Mouse (Mus musculus): Measurements from ENCODE around the gene Aifm2. TPM values are rescaled to one million over a fixed set of nuclear protein-coding genes. Genes with fewer than 3 reads are reported as not detected.

The Aifm2 gene
- total and polyA plus RNA-seq, 3 experiments: 11.2 to 17.9 (median 12.4) TPM

- H3K9ac ChIP-seq (ENCODE audit: insufficient read depth, low read depth): no peak overlapping the region
- TF ChIP-seq RAD21 (IDR thresholded peaks at IDR 0.05; ENCODE audit: low read depth, low read length) (no peak), USF2 (conservative IDR thresholded peaks at IDR 0.05; ENCODE audit: low read depth, low read length) (no peak), MYC (IDR thresholded peaks at IDR 0.05; ENCODE audit: low read depth, low read length) (no peak)
- dilution Hi-C loops (cut with MboI; ENCODE audit: extremely low pct_ligation_motif_present, extremely low pct_unique_long_range_greater_than_20kb, low sequenced_read_pairs) (no loop called here), in situ Hi-C loops (cut with MboI; ENCODE audit: low pct_ligation_motif_present, low pct_unique_long_range_greater_than_20kb, low sequenced_read_pairs) (no loop called here)
- H3K4me3 ChIP-seq (replicated peaks in 1 of 3; ENCODE audit: low read depth in 2 of 3, low read length in 2 of 3, poor library complexity in 1 of 3): peak overlapping the region in 2 of 3 experiments; percentile 74 to 96
- H3K27me3 ChIP-seq (replicated peaks): no peaks in the 10 kb centered on the region
- DNase-seq (ENCODE audit: extremely low read depth): no peak
- peaks cover 5 to 16% of the 10 kb centered on the region in 2 experiments; a peak in 3 of 4 replicates for H3K4me1 ChIP-seq (ENCODE audit: control insufficient read depth in 1 of 2, insufficient read depth in 2 of 2)
- H3K4me2 ChIP-seq (ENCODE audit: insufficient read depth, low read depth, poor library complexity, severe bottlenecking): peak overlapping the region; percentile 19; the same call in 1 of the 2 replicates
- no peaks in the 10 kb centered on the region for H3K9me3 ChIP-seq (replicated peaks; ENCODE audit: low read length)
- no peaks in the 10 kb centered on the region for H3K79me2 ChIP-seq (replicated peaks; ENCODE audit: control insufficient read depth, extremely low read depth, insufficient read depth, poor library complexity, severe bottlenecking)
- no peak overlapping the region for H3K27ac ChIP-seq (ENCODE audit: insufficient read depth, low read depth)
- peaks cover 8 to 61% of the 10 kb centered on the region in 2 experiments for H3K36me3 ChIP-seq (replicated peaks in 1 of 2; ENCODE audit: control insufficient read depth in 1 of 2, insufficient read depth in 1 of 2, low read length in 1 of 2)
Observed at GRCm38 (mm10) chr10:61697028-61697427, 18.0 kb upstream of the Aifm2 start.

DNA sequence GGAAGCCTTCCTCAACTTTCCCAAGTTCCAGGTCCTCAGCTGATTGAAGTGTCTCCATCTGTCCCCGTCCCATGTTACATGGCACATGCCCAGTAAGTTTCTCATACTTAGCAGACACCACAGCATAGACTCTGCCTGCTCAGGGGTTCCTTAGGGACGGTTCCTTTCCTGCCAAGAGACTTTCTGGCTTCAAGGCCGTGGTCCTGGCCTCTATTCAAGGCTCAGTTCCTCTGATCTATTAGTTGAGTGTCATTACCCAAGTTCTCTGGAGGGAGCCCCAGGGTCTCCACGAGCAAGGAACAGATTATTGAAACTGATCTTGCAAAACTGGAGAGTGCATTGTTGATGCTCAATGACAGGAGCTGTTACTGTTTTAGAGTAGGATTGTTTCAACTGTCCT, 10.4 kb upstream of the Aifm2 start:
- Histone ChIP-seq H3K9ac (ENCODE audit: insufficient read depth, low read depth) (no peak overlapping the region), H3K36me3 (replicated peaks in 1 of 2; ENCODE audit: control insufficient read depth in 1 of 2, insufficient read depth in 1 of 2, low read length in 1 of 2) (peaks cover 17 to 43% of the 10 kb centered on the region in 2 experiments), H3K27me3 (replicated peaks) (no peaks in the 10 kb centered on the region), H3K4me1 (ENCODE audit: control insufficient read depth in 1 of 2, insufficient read depth in 2 of 2) (peaks cover 0 to 18% of the 10 kb centered on the region in 2 experiments; a peak in 2 of 4 replicates), H3K79me2 (replicated peaks; ENCODE audit: control insufficient read depth, extremely low read depth, insufficient read depth, poor library complexity, severe bottlenecking) (no peaks in the 10 kb centered on the region), H3K4me3 (replicated peaks in 1 of 3; ENCODE audit: low read depth in 2 of 3, low read length in 2 of 3, poor library complexity in 1 of 3) (no peak overlapping the region), H3K9me3 (replicated peaks; ENCODE audit: low read length) (no peaks in the 10 kb centered on the region), H3K4me2 (ENCODE audit: insufficient read depth, low read depth, poor library complexity, severe bottlenecking) (no peak overlapping the region), H3K27ac (ENCODE audit: insufficient read depth, low read depth) (no peak overlapping the region)
- dilution Hi-C loops (cut with MboI; ENCODE audit: extremely low pct_ligation_motif_present, extremely low pct_unique_long_range_greater_than_20kb, low sequenced_read_pairs) (no loop called here), in situ Hi-C loops (cut with MboI; ENCODE audit: low pct_ligation_motif_present, low pct_unique_long_range_greater_than_20kb, low sequenced_read_pairs) (no loop called here)
- no peak for DNase-seq (ENCODE audit: extremely low read depth)
- TF ChIP-seq MEF2A (IDR thresholded peaks at IDR 0.05; ENCODE audit: borderline replicate concordance, low read depth, low read length) (no peak), SIN3A (IDR thresholded peaks at IDR 0.05; ENCODE audit: low read length) (no peak), IRF4 (IDR thresholded peaks at IDR 0.05; ENCODE audit: low read depth, low read length) (no peak), UBTF (IDR thresholded peaks at IDR 0.05; ENCODE audit: low read depth, low read length) (no peak), HCFC1 (IDR thresholded peaks at IDR 0.05; ENCODE audit: low read depth, low read length) (no peak), EP300 (IDR thresholded peaks at IDR 0.05; ENCODE audit: low read length) (no peak), SMC3 (IDR thresholded peaks at IDR 0.05; ENCODE audit: low read depth, low read length) (no peak), TCF12 (IDR thresholded peaks at IDR 0.05; ENCODE audit: low read depth, low read length) (no peak)

GRCm38 (mm10) chr10:61706412-61707375, 8.4 kb upstream of the Aifm2 start:
- H3K9ac ChIP-seq (ENCODE audit: insufficient read depth, low read depth): no peak overlapping the region
- no peak overlapping the region for H3K27ac ChIP-seq (ENCODE audit: insufficient read depth, low read depth)
- no peak overlapping the region for H3K4me3 ChIP-seq (replicated peaks in 1 of 3; ENCODE audit: low read depth in 2 of 3, low read length in 2 of 3, poor library complexity in 1 of 3)
- TF ChIP-seq RAD21 (IDR thresholded peaks at IDR 0.05; ENCODE audit: low read depth, low read length): no peak
- TF ChIP-seq MEF2A (IDR thresholded peaks at IDR 0.05; ENCODE audit: borderline replicate concordance, low read depth, low read length): no peak
- no peak for TF ChIP-seq USF1 (IDR thresholded peaks at IDR 0.05; ENCODE audit: low read depth, low read length)
- TF ChIP-seq TCF12 (IDR thresholded peaks at IDR 0.05; ENCODE audit: low read depth, low read length): no peak
- TF ChIP-seq RCOR1 (conservative IDR thresholded peaks at IDR 0.05; ENCODE audit: low read depth, low read length): no peak
- TF ChIP-seq BHLHE40 (IDR thresholded peaks at IDR 0.05; ENCODE audit: low read depth, low read length): no peak
- no peak for TF ChIP-seq ZC3H11A (IDR thresholded peaks at IDR 0.05; ENCODE audit: low read depth, low read length)
- TF ChIP-seq SMC3 (IDR thresholded peaks at IDR 0.05; ENCODE audit: low read depth, low read length): no peak
- TF ChIP-seq ELF1 (IDR thresholded peaks at IDR 0.05; ENCODE audit: low read depth, low read length): no peak
- TF ChIP-seq POLR2AphosphoS2 (IDR thresholded peaks at IDR 0.05; ENCODE audit: low read depth, low read length): no peak
- no peak for TF ChIP-seq SIN3A (IDR thresholded peaks at IDR 0.05; ENCODE audit: low read length)
- no peak for TF ChIP-seq MAZ (IDR thresholded peaks at IDR 0.05; ENCODE audit: low read depth, low read length)
- no peak for TF ChIP-seq CHD2 (IDR thresholded peaks at IDR 0.05; ENCODE audit: low read length)
- TF ChIP-seq MAFK (IDR thresholded peaks at IDR 0.05; ENCODE audit: insufficient replicate concordance, low read length): no peak
- no peak for TF ChIP-seq USF2 (conservative IDR thresholded peaks at IDR 0.05; ENCODE audit: low read depth, low read length)
- TF ChIP-seq CHD1 (IDR thresholded peaks at IDR 0.05; ENCODE audit: low read depth, low read length): no peak
- TF ChIP-seq MXI1 (IDR thresholded peaks at IDR 0.05; ENCODE audit: low read depth, low read length): no peak
- peaks cover 5% of the 10 kb centered on the region for H3K27me3 ChIP-seq (replicated peaks)
- peaks cover 17 to 32% of the 10 kb centered on the region in 2 experiments for H3K36me3 ChIP-seq (replicated peaks in 1 of 2; ENCODE audit: control insufficient read depth in 1 of 2, insufficient read depth in 1 of 2, low read length in 1 of 2)
- in situ Hi-C loops (cut with MboI; ENCODE audit: low pct_ligation_motif_present, low pct_unique_long_range_greater_than_20kb, low sequenced_read_pairs) (no loop called here), dilution Hi-C loops (cut with MboI; ENCODE audit: extremely low pct_ligation_motif_present, extremely low pct_unique_long_range_greater_than_20kb, low sequenced_read_pairs) (no loop called here)
- no peak overlapping the region for H3K4me2 ChIP-seq (ENCODE audit: insufficient read depth, low read depth, poor library complexity, severe bottlenecking)
- H3K79me2 ChIP-seq (replicated peaks; ENCODE audit: control insufficient read depth, extremely low read depth, insufficient read depth, poor library complexity, severe bottlenecking): no peaks in the 10 kb centered on the region
- H3K4me1 ChIP-seq (ENCODE audit: control insufficient read depth in 1 of 2, insufficient read depth in 2 of 2): peaks cover 0 to 18% of the 10 kb centered on the region in 2 experiments; a peak in 2 of 4 replicates
- no peaks in the 10 kb centered on the region for H3K9me3 ChIP-seq (replicated peaks; ENCODE audit: low read length)
- peak; percentile 42 for DNase-seq (ENCODE audit: extremely low read depth)

Data from CH12.LX (cell line).